Mouse (Mus musculus) embryo, embryonic 10.5 days (tissue): Measurements from ENCODE around the gene Cd38.
A peak's percentile ranks its signal among the peaks of the same experiment; 100 is the strongest.

Experiments
- DNase-seq: peaks from one replicate; pipeline ENCODE4 v3.0.0-alpha.2; 2015; ENCODE audit warnings: low spot score

Cd38 gene

DNA sequence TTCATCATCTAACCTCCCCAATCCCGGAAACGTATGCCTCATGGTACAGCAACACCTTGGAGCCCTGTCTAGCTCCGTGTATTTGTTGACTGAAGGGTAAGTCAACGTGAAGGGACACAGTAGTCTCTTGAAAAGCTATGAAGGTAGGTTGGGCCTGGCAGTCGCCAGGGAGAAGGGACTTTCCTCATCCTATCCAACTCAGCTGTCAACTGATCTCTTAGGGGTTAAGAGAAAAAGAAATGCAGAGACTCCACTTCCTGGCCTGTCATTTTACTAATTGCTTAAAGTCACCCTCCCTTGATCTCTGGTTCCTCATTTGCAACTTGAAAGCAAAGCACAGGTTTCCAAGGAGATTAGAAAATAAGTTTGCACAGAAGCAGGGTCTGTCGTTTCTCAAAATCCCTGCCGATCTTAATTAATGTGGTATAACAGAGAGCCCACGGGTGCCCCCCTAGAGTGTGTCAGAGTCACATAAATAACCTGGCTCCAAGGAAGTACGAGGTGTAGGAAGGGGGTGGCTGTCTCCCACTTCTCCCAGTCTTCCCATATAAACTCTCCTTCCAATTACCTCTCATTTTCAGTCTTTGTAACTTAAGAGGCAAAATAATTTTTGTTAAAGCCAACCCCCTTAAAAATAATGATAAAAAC, 79.1 kb downstream of the Cd38 start:
- peak; percentile 9 for DNase-seq

DNA sequence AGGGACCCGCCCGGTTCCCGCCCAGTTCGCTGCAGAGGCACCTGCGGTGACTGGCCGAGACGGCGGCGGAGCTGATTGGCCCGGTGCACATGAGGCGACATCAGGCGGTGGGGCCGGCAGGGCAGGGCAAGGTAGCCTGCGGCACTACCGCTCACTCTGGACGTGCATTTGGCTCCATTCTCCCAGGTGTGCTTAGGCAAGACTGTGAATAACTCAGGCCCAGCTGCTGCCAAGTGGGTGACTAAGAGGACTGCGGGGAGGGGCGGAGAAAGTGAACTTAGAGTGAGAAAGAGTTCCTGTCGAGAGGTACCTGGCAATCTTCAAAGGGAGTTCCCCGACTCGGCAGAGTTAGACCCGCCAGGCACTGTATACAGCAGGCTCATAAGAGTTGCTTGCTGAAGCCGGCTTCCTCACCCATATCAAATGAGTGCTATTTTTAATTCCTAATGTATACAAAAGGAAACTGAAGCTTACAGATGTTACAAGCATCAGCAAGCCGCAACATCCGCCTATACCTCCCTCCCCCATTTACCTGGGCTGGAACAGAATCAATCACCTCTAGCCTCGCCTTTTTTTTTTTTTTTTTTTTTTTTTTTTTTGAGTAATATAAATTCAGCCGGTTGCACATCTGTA, 79.9 kb downstream of the Cd38 start:
- DNase-seq = peak; percentile 67

DNA sequence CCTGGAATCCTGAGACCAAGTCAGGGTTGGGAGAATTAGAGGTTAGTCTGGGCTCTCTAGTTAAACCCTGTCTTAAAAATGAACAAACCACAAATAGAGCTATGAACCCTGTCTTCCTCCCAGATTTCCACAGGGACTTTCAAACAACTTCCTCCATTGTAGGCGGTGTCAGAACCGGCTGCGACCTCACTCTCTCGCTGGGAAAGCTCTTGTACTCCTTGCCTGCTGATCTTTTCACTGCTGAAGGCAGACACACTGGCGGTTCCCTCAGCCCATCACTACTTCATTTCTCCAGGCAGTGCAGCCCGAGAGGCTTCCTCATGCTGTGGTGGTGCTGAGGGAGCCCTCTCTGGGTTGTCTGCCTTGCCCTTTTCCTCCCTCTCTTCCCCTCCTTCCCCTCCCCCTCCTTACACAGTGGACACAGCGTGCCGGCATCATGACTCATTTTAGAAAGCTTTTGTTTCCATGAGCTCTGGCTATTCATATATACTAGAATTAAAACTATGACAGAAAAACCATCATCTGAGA, 80.5 kb downstream of the Cd38 start:
- DNase-seq = peak; percentile 61

DNA sequence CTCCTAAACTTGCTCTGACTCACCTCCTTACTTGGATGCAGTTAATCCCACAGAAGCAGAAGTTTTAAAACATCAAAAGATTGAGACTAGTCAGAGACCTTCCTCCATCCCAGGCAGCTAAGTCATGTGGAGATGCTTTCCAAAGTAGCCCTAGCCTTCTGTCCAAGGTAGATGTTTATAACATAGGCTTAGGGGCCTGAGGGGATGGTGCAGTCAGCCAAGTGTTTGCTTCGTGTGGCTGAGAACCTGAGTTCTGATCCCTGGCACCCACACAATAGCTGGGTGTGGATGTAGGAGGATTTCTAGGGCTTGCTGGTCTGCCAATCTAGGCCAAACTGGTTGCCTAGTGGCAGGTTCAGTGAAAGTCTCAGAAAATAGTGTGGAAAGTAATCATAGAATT, 84.9 kb downstream of the Cd38 start:
- DNase-seq = no peak

DNA sequence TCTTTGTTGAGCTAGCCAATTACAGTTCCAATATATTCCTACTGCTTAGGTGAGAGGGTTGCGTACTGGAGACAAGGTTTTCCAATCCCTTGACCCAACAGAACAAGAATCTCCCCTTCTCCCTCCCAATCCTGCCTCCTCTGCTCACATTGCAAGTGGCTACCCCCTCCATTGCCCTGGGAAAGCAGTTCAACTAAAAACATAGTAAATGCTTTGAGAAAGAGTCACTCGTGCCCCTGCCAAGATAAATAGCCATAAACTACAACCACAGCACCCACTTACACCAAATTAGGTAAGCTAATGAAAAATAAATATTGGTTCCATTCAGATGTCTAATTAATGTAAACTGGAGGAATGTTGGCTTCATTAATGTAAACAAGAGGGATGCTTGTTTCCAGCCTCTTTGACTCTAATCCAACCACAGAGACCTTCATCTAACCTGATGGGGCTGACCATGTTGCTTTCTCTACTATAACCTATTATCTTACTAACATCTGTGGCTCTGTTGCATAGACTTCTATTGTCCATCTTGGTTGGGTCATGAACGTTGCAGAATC, 91.6 kb downstream of the Cd38 start:
- no peak for DNase-seq

DNA sequence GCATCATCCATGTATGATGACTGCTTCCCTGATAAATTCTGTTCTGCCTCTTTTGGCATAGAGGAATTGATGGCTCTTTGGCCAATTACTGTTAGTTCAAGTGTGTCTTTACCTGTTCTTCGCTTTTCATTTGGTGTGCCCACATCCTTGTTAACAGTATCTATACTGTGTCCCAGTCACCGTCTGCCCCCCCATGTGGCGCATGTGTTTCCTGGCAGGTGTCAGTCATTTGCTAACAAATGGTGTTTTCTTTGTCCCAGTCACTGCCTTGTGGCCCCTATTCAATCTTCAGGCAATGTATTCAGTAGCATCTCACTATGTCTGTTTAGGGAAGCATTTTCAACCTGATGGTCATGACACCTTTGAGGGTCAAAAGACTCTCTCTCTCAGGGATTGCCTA, 92.7 kb downstream of the Cd38 start:
- DNase-seq = no peak
